Mouse (Mus musculus): ENCODE data around the gene Gprin3.

Gene Gprin3

DNA sequence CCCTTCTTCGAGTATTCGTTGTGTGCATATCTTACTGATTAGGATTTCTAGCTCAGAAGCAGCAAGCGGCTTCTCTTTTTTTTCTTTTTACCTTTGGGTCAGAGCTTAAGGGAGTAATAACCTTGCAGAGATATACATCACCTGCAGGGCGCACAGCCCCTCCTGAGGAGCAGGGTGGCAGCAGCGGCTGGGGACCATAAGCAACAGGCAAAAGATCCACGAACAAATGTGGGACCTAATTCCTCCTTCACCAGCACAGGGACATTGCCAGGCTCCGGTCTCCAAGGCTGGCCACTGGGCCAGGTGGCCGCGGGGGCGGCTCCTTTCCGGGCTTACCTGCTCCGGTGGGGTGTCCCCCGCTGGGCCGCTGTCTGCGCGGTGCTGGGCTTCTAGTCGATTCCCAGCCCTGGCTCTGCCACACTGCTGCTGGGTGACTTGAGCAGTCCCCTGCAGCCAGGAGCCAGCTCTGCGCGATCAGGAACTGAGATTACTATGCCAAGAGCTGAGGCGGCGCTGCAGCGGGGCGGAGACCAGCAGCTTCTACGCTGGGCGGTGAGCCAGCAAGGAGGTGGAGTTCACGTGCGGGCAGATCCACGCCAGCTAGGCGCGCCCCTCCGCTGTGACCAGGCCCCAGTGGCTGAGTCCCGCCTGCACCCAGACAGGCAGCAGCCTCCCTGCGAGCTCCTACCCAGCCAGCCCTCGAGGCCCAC lies at the start of gene Gprin3:
TSS of gene Gprin3 (minus strand) at position 471 of the 710 bp plus-strand sequence.
- peak; percentile 76 for DNase-seq

- DNase-seq = no peak
These were observed 32.8 kb upstream of the Gprin3 start for GRCm38 (mm10) chr6:59458861-59459260.

GRCm38 (mm10) chr6:59456116-59456515 lies 30.0 kb upstream of the Gprin3 start:
- no peak for DNase-seq

DNA sequence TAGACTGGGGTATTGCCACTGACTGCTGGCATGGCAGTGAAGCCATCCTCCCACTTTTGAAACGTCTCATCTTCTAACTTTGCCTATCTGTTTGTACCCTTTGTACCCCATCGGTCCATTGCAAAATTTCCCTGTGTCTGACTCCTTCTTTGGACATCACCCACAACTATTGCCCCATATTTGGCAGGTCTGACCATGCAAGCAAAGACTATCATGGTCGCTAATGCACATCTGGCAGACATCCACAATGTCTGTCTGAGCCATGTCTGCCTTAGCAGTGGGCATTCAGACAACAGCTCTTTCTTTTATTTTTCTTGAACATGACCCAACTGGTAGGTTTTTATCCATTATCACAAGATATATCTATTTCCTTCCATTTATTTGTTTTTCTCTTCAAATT lies 25.3 kb upstream of the Gprin3 start:
- DNase-seq = no peak

DNA sequence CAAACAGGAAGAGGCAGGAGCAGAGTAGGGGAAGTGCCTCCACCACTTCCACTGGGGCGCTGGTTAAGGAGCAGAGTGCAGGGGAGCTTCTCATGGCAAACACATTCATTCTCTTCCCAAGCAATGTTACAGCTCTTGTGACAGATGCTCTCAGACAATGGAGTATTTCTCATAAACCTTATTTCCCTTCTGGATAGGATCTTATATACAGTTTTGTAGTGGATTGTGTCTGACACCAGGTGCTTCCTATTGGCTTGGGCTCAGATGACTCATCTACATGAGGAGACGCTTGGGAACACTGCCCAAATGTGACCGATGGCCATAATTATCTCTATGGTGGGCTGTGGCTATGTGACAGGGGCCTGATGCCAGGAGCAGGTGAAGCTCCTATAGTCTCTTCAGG lies 19.0 kb upstream of the Gprin3 start:
- DNase-seq = no peak

DNA sequence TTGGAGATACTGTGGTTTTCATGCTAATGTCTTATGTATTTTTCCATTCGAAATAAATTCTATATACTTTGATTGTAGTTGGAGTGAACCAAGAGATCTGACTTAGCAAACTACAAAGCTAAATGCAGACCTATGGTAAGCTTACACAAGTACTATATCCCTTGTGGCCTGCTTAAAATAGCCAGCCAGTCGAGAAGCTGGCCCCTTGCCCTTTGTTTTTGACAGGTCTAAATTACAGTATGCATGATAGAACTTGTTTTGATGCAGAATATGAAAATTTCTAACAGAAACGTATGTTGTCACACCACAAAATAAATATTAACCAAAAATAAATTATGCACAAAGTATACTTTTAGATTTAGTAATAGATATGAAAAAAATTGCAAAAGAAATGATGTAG lies 9.8 kb upstream of the Gprin3 start:
- DNase-seq = no peak

GRCm38 (mm10) chr6:59433116-59433515 lies 7.0 kb upstream of the Gprin3 start:
- no peak for DNase-seq

DNA sequence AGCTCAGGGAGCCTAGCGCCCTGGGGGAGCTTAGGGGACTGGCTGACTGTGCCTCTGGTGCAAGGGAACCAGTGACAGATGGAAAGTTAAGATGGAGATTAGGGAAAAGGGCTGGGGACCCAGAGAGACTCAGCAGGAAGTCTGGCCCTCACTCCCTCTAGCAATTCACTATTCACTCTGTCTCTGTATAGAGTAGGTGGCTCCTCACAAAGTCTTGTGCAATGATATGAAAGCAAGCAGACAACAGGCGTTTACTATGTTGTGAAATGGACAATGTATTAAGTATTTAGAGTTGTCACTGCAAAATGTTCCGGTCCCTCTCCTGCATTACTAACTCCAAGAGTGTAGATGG lies 416 bp upstream of the Gprin3 start:
- DNase-seq = no peak

- DNase-seq = no peak
These were observed 988 bp downstream of the Gprin3 start for GRCm38 (mm10) chr6:59424871-59425740.

- DNase-seq = no peak
These were observed 2.3 kb downstream of the Gprin3 start for GRCm38 (mm10) chr6:59423836-59424235.

GRCm38 (mm10) chr6:59419264-59419663 lies 6.8 kb downstream of the Gprin3 start:
- DNase-seq = no peak

- no peak for DNase-seq
These were observed 7.4 kb downstream of the Gprin3 start for GRCm38 (mm10) chr6:59418659-59419058.

GRCm38 (mm10) chr6:59414816-59415215 lies 11.3 kb downstream of the Gprin3 start:
- no peak for DNase-seq

DNA sequence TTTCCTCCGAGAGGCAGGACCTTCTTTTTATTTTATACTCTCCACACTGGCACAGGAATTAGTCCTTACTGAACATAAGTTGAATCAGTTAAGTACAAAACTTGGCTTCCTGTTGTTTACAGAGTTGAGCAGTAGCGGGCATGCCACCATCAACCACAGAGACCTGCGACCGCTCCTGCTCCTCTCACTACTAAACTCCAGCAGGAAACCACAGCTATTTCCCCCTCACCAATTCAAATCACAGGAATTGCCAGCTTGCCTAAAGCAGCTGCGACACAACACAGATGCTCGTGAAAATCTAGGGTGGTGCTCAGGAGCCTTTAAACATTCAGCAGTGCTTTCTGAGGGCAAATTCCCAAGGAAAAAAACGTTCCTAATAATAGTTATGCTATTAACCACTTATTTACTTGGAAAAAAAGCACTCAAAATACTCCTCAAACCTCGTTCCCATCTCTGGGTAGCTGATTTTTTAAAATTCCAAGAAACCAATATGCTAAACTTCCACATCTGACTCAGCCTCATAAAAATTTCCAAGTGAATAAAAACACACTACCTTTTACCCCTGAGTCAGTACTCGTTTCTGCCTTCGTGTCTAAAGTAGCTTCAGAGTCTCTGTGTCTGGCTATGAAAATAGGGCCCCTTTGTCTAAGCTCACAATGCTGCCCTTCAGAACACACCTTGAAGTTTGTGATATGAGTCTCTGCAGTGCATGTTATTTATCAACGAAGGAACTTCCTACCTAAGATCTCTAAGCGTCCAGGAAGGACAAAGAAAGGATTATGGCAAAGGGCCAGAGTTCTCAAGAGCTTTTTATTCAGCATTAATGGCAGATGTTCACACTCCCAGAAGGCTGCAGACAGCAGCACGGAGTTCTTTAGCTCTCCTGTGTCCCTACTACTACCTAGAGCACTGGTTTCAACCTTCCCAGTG lies 13.4 kb downstream of the Gprin3 start:
- peak; percentile 35 for DNase-seq

DNA sequence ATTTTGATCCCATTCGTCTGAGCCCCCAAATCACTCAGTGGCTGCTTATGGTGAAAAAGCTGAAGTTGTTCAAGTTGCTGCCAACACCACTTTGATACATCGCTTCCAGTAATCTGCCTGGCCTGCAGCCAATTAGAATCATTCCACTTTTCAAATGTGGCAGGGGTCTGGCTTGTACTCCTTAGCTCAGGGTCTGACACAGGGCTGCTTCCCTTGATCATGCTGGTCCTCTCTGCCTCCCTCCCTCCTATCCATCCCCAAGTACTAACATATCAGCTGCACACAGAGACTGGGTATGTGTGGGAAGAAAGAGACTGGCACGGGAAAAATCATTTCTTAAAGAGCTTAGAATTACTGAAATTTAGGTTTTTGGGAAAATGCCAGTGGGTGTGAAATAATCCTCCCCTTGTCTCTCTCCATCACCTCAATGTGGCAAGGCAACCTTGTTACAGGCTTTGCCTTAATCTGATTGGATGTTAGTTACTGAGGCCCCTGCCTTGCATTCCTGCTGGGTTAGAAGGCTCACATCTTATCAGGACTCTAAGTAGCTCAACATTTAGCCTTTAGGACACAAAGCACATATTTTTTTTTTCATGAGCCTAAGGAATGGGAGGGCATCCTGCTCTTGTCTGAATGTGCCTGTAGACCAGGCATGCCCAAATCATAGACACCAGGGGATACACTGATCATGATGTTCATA lies 16.9 kb downstream of the Gprin3 start:
- DNase-seq = no peak

DNA sequence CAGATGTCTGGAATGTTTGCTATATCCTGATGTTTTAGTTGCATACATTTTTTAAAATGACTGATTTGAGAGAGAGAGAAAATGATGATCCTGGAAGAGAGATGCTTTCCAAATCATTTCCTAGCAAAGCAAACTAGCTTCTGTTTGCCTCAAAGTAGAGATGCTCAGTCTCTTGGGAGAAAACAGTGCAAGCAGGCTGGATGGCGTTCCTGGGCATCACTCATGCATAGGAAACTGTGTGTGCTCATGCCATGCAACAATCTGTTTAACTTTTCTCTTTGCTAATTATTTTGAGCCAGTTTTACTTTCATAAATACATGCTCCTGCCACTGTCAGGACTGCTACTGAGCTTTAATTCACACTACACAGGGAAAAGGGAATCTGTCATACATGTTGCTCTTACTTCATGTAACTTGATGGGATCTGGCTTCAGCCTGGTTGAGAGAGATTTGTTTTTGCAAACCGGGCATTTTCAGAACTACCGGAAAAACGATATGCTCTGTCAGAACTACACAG lies 18.6 kb downstream of the Gprin3 start:
- DNase-seq = no peak

DNA sequence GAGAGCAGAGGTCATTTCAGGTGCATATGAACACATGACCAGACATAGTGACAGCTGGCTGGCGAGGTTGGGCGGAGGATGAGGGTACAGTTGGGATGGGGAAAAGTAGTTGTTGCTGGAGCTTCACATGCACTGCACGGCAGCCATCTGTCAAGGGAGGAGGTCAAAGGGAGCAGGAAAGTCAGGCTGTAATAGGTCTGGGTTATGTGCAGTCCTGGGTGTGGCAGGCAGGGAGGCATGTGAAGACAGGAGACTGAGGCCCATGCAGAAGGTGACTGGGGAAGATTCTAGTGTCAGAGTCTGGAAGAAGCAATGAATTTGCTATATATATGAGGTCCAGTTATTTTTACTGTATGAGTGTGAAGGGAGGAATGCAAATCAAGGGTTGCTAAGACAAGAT lies 35.9 kb downstream of the Gprin3 start:
- no peak for DNase-seq

GRCm38 (mm10) chr6:59365300-59365699 lies 60.8 kb downstream of the Gprin3 start:
- DNase-seq = no peak

- no peak for DNase-seq
These were observed 62.8 kb downstream of the Gprin3 start for GRCm38 (mm10) chr6:59363282-59363681.

DNA sequence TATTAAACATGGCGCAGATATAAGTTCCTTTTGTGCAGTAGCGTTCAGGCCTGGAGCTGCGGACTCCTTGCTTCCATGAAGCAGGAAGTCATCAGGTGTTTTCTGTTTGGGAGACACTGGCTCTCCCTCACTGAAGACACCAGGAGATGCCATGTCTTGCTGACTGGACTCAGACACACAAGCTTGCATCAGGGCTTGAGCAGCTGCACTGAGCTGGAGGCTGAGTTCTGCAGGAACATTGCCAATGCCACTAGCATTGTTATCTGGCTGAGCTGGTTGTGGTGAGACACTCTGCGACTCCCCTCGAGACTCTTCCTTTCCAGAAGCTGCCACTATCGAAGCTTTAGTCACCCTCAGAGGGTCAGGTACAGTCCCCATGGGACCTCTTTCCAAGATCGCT lies 71.2 kb downstream of the Gprin3 start:
- no peak for DNase-seq

GRCm38 (mm10) chr6:59351108-59351789 lies 74.8 kb downstream of the Gprin3 start:
- no peak for DNase-seq

DNA sequence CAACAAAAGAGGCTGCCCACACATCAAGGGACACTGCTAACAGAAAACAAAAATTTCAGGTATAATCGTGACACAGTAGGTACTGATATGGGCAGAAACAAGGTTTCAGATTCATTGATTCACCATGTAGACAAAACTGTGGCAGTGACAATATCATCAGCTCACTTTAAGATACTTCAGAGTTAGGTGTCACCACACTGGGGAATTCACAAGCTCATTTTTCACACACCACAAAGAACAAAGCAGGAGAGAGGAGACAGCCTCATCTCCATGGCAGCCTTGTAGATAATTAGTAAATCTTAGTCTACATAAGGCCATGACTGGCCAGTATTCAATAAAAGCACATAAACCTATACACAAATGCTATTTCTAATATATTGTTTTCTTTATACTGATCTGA lies 77.4 kb downstream of the Gprin3 start:
- DNase-seq = no peak
